Mouse (Mus musculus): ENCODE measurements around the gene Tfr2.

DNA sequence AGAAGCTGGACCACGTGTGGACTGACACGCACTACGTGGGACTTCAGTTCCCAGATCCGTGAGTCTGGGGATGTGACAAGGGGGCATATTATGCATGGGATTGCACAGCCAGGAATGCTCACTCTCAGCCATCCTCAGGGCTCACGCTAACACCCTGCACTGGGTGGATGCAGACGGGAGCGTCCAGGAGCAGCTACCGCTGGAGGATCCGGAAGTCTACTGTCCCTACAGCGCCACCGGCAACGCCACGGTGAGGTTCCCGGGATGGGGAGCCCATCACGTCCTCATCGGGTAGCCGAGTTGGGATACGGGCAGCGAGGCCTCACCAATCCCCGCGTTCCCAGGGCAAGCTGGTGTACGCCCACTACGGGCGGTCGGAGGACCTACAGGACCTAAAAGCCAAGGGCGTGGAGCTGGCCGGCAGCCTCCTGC is 4.8 kb downstream of the Tfr2 start:
- TF ChIP-seq ZMIZ1 (IDR thresholded peaks at IDR 0.05; ENCODE audit: low read depth, low read length) (no peak), CTCF (IDR thresholded peaks at IDR 0.05 in 2 of 3, conservative IDR thresholded peaks at IDR 0.05 in 1 of 3; ENCODE audit: control insufficient read depth in 1 of 3, insufficient read depth in 1 of 3, low read depth in 2 of 3, low read length in 3 of 3, poor library complexity in 1 of 3, severe bottlenecking in 1 of 3) (no peak), HCFC1 (IDR thresholded peaks at IDR 0.05; ENCODE audit: low read depth, low read length) (no peak), ELF1 (IDR thresholded peaks at IDR 0.05; ENCODE audit: low read depth, low read length) (no peak), POLR2A (IDR thresholded peaks at IDR 0.05; ENCODE audit: control insufficient read depth in 1 of 2, insufficient read depth in 1 of 2, low read depth in 1 of 2, low read length in 2 of 2, poor library complexity in 1 of 2) (no peak), NELFE (IDR thresholded peaks at IDR 0.05; ENCODE audit: low read depth, low read length) (no peak), GATA1 (IDR thresholded peaks at IDR 0.05; ENCODE audit: low read depth, low read length) (no peak)

Data from MEL (cell line).